Mouse (Mus musculus): Measurements from ENCODE around the gene Ttll1. TPM values are rescaled to one million over a fixed set of nuclear protein-coding genes. Genes with fewer than 3 reads are reported as not detected.

Gene Ttll1
- total and polyA plus RNA-seq, 3 experiments = 2.5 to 9.9 (median 4.9) TPM

DNA sequence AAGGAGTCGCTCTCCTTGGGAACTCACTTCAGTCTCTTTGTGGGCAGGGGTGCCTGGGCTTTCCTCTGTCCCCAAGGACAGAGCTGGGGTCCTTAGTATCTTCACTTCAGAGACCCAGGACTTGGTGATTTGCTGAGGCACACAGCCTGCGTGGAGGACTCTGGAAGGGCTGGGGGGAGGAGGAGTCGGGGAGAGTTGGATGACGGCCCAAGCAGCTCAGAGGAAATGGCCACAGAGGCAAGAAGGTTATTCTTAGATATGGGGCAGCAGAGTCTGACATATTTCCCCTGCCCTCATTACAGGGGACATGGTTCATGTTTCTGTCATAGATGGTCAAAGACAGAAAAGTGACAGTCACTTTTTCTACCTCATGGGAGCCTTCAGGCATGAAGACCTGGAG, 29.2 kb upstream of the Ttll1 start:
- Histone ChIP-seq H3K79me2 (replicated peaks; ENCODE audit: control insufficient read depth, extremely low read depth, insufficient read depth, poor library complexity, severe bottlenecking) (no peaks in the 10 kb centered on the region), H3K4me2 (ENCODE audit: insufficient read depth, low read depth, poor library complexity, severe bottlenecking) (no peak overlapping the region), H3K9me3 (replicated peaks; ENCODE audit: low read length) (no peaks in the 10 kb centered on the region), H3K4me1 (ENCODE audit: control insufficient read depth in 1 of 2, insufficient read depth in 2 of 2) (peaks cover 23 to 59% of the 10 kb centered on the region in 2 experiments), H3K27me3 (replicated peaks) (no peaks in the 10 kb centered on the region), H3K9ac (ENCODE audit: insufficient read depth, low read depth) (no peak overlapping the region), H3K4me3 (replicated peaks in 1 of 3; ENCODE audit: low read depth in 2 of 3, low read length in 2 of 3, poor library complexity in 1 of 3) (no peak overlapping the region), H3K27ac (ENCODE audit: insufficient read depth, low read depth) (no peak overlapping the region), H3K36me3 (replicated peaks in 1 of 2; ENCODE audit: control insufficient read depth in 1 of 2, insufficient read depth in 1 of 2, low read length in 1 of 2) (peaks cover 0 to 3% of the 10 kb centered on the region in 2 experiments)
- no peak for DNase-seq (ENCODE audit: extremely low read depth)
- in situ Hi-C loops (cut with MboI; ENCODE audit: low pct_ligation_motif_present, low pct_unique_long_range_greater_than_20kb, low sequenced_read_pairs) (no loop called here), dilution Hi-C loops (cut with MboI; ENCODE audit: extremely low pct_ligation_motif_present, extremely low pct_unique_long_range_greater_than_20kb, low sequenced_read_pairs) (no loop called here)
- TF ChIP-seq USF1 (IDR thresholded peaks at IDR 0.05; ENCODE audit: low read depth, low read length) = no peak

- Histone ChIP-seq H3K4me2 (ENCODE audit: insufficient read depth, low read depth, poor library complexity, severe bottlenecking) (no peak overlapping the region), H3K27ac (ENCODE audit: insufficient read depth, low read depth) (no peak overlapping the region), H3K4me3 (replicated peaks in 1 of 3; ENCODE audit: low read depth in 2 of 3, low read length in 2 of 3, poor library complexity in 1 of 3) (no peak overlapping the region), H3K9me3 (replicated peaks; ENCODE audit: low read length) (no peaks in the 10 kb centered on the region), H3K4me1 (ENCODE audit: control insufficient read depth in 1 of 2, insufficient read depth in 2 of 2) (peaks cover 29 to 63% of the 10 kb centered on the region in 2 experiments), H3K36me3 (replicated peaks in 1 of 2; ENCODE audit: control insufficient read depth in 1 of 2, insufficient read depth in 1 of 2, low read length in 1 of 2) (no peaks in the 10 kb centered on the region), H3K79me2 (replicated peaks; ENCODE audit: control insufficient read depth, extremely low read depth, insufficient read depth, poor library complexity, severe bottlenecking) (no peaks in the 10 kb centered on the region), H3K27me3 (replicated peaks) (no peaks in the 10 kb centered on the region), H3K9ac (ENCODE audit: insufficient read depth, low read depth) (no peak overlapping the region)
- in situ Hi-C loops (cut with MboI; ENCODE audit: low pct_ligation_motif_present, low pct_unique_long_range_greater_than_20kb, low sequenced_read_pairs) = no loop called here
- dilution Hi-C loops (cut with MboI; ENCODE audit: extremely low pct_ligation_motif_present, extremely low pct_unique_long_range_greater_than_20kb, low sequenced_read_pairs) = no loop called here
- TF ChIP-seq SMC3 (IDR thresholded peaks at IDR 0.05; ENCODE audit: low read depth, low read length) (no peak), POLR2AphosphoS2 (IDR thresholded peaks at IDR 0.05; ENCODE audit: low read depth, low read length) (no peak), MAZ (IDR thresholded peaks at IDR 0.05; ENCODE audit: low read depth, low read length) (no peak), CHD2 (IDR thresholded peaks at IDR 0.05; ENCODE audit: low read length) (no peak), GABPA (IDR thresholded peaks at IDR 0.05; ENCODE audit: insufficient replicate concordance, low read depth, low read length) (no peak), E2F4 (IDR thresholded peaks at IDR 0.05; ENCODE audit: insufficient replicate concordance, low read depth, low read length) (no peak), MAFK (IDR thresholded peaks at IDR 0.05; ENCODE audit: insufficient replicate concordance, low read length) (no peak), RAD21 (IDR thresholded peaks at IDR 0.05; ENCODE audit: low read depth, low read length) (no peak), MAX (IDR thresholded peaks at IDR 0.05; ENCODE audit: low read length) (no peak), ZMIZ1 (IDR thresholded peaks at IDR 0.05; ENCODE audit: low read depth, low read length) (no peak), UBTF (IDR thresholded peaks at IDR 0.05; ENCODE audit: low read depth, low read length) (no peak), CTCF (conservative IDR thresholded peaks at IDR 0.05 in 1 of 2, IDR thresholded peaks at IDR 0.05 in 1 of 2; ENCODE audit: low read depth in 2 of 2, low read length in 2 of 2) (no peak), USF1 (IDR thresholded peaks at IDR 0.05; ENCODE audit: low read depth, low read length) (no peak), ZNF384 (IDR thresholded peaks at IDR 0.05; ENCODE audit: low read depth, low read length) (no peak), EP300 (IDR thresholded peaks at IDR 0.05; ENCODE audit: low read length) (no peak), BHLHE40 (IDR thresholded peaks at IDR 0.05; ENCODE audit: low read depth, low read length) (no peak), TBP (conservative IDR thresholded peaks at IDR 0.05; ENCODE audit: low read depth, low read length) (no peak), MXI1 (IDR thresholded peaks at IDR 0.05; ENCODE audit: low read depth, low read length) (no peak), NRF1 (IDR thresholded peaks at IDR 0.05; ENCODE audit: low read depth, low read length) (no peak)
- DNase-seq (ENCODE audit: extremely low read depth) = no peak
These were observed 28.2 kb upstream of the Ttll1 start for GRCm38 (mm10) chr15:83538855-83539254.
